Mouse (Mus musculus) lung, postnatal 0 days (tissue): ENCODE results near the gene Ubqln2.

ENCODE experiments used
- CTCF ChIP-seq: IDR thresholded peaks from 2 replicates; pipeline ENCODE4 v1.5.1; 2016; ENCODE audit warnings: antibody characterized with exemption, mild to moderate bottlenecking
- EP300 ChIP-seq: IDR thresholded peaks from 2 replicates; pipeline ENCODE4 v1.6.1; 2016; ENCODE audit warnings: antibody characterized with exemption, mild to moderate bottlenecking, control low read depth

DNA sequence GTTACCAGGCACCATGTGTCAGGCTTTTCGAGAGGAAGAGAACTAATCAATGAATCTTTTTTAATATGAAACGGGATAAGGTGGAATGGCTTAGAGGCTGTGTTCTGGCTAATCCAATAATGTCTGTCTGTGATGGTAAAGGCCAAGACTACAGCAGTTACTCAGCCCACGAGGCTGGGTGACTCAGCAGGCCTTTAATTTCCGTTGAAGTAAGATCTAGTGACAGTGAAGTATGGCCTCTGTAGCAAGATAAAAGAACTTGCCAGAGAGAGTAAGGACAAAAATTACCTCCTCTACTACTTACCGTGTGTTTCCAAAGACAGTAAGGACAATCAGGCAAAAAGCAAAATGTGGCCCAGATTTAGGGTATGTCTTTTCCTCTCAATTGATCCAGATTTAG is 46.1 kb upstream of the Ubqln2 start:
- TF ChIP-seq CTCF (no peak), EP300 (no peak)
